Mouse (Mus musculus) cerebellum, adult 2 months (tissue): ENCODE measurements around the gene Slc22a5.
"Not testable (repeated sequence)": the region's sequence is repeated elsewhere in the genome, so short reads cannot be mapped to it uniquely, and the experiment has no call there.

ENCODE experiments used
- CTCF ChIP-seq: fragments of 200-500 bp; IDR thresholded peaks from 2 replicates; pipeline ENCODE4 v1.5.1; 2011; ENCODE audit warnings: low read depth, mild to moderate bottlenecking, control low read depth, low read length, moderate library complexity, borderline replicate concordance; ENCODE audit not compliant: insufficient read depth
- POLR2A ChIP-seq: fragments of 200-500 bp; IDR thresholded peaks from 2 replicates; pipeline ENCODE4 v1.6.1; 2011; ENCODE audit warnings: low read length, control low read depth, borderline replicate concordance; ENCODE audit not compliant: insufficient read depth

DNA sequence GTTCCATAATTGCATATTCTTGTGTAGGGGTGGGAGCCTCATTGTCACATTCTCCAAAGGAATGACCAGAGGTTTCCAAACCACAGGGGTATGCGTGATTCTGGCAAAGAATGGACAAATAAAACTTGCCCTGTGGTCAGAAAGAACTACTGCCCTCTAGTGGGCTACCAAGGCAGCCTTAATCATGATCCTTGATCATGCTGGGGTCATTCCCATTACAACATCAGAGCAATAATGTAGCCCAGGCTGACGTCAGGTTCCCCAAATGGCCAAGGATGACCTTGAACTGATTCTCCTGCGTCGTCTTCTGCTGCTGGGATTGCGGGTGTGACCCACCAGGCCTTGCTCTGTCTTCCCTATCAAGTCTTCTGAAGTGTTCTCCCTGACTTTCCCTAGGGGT lies 23.1 kb downstream of the Slc22a5 start:
- TF ChIP-seq CTCF, POLR2A: not testable (repeated sequence)
